Mouse (Mus musculus) forelimb bud, embryonic 11.5 days (tissue): ENCODE data around the gene Spdl1.

Source experiments
- DNase-seq: peaks from one replicate; pipeline ENCODE4 v3.0.0-alpha.2; 2012; ENCODE audit warnings: low read depth, low spot score

Gene Spdl1

GRCm38 (mm10) chr11:34833318-34834086, at the start of gene Spdl1:
Spdl1 (minus strand) TSS chr11:34833641.
- DNase-seq: peak; percentile 97

GRCm38 (mm10) chr11:34881528-34881927, 48.1 kb upstream of the Spdl1 start:
- no peak for DNase-seq

- DNase-seq: no peak
Observed at GRCm38 (mm10) chr11:34879678-34880077, 46.2 kb upstream of the Spdl1 start.

GRCm38 (mm10) chr11:34873861-34874260, 40.4 kb upstream of the Spdl1 start:
- no peak for DNase-seq

DNA sequence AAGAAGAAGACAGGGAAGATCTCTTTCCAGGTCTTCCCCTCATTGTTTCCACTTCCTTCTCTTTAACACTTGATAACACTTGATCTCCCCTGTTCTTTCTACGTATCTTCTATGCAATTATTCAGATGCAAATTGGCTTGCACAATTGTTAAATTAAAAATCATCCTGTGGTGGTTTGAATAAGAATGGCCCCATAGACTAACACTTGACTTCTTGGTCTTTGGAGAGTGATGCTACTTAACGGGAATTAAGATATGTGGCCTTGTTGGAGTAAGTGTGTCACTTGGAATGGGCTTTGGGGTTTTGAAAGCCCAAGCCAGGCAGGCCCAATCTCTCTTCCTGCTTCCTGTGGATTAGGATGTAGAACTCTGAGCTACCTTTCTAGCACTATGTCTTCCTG, 39.0 kb upstream of the Spdl1 start:
- DNase-seq: no peak

- DNase-seq: no peak
Observed at GRCm38 (mm10) chr11:34871991-34872390, 38.5 kb upstream of the Spdl1 start.

GRCm38 (mm10) chr11:34871456-34871855, 38.0 kb upstream of the Spdl1 start:
- DNase-seq: no peak

DNA sequence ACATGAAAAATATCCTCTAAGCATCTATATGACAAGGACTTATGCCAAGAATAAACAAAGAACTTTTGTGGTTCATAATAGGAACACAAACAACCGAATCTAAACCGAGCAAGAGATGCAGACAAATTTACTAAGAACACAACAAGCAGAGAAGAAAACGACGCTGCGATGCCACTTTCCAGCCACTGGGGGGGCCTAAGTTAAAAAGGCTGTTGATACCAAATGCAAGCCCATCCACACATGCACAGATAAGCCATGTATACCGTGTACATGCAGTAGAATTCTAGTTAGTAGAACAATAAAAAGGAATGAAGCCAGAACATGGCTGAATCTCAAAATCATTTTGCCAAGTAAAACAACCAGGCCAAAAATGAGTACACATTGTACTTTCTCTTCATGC, 35.2 kb upstream of the Spdl1 start:
- no peak for DNase-seq

DNA sequence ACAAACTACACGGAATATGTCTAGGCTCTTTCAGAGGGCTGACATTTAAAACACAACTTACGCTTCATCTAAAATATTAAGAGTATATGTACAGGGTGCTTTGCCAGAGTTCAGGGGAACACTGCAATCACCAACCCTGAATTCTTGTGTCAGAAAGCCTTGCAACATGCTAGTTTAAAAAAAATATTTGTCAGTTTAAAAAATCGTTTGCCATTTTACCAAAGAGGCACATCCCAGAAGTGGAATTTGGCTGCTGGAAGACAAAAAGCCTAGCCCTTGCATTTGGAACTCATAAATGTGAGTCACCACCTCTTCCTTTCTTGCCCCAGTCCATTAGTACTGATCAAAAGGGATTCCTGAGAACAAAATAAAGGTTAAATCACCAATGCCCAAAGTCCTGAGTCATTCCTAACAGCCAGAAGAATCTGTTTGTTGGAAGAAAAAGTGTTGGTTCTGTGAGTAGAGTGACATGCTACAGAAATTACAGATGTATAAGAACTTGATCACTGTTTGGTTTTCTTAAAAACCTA, 32.4 kb upstream of the Spdl1 start:
- DNase-seq: no peak

- no peak for DNase-seq
Observed at GRCm38 (mm10) chr11:34865181-34865580, 31.7 kb upstream of the Spdl1 start.

DNA sequence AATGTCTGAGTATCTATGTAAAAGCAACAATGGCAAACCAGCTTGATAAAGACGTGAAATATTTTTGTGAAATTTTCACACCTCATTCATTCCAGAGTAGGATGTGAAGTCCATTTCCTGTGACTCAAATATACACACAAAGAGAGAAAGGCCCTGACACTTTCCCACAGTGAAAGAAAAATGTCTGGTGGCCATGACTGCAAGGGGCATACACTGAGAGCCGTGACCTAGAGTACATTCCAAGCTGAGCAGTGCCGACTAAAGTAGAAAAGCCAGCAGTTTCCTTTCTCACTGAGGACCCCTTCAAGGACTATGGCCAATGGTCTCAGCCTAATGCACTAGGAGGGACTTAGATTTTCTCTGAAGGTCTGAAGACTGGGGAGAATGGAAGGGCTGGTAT, 23.2 kb upstream of the Spdl1 start:
- no peak for DNase-seq

DNA sequence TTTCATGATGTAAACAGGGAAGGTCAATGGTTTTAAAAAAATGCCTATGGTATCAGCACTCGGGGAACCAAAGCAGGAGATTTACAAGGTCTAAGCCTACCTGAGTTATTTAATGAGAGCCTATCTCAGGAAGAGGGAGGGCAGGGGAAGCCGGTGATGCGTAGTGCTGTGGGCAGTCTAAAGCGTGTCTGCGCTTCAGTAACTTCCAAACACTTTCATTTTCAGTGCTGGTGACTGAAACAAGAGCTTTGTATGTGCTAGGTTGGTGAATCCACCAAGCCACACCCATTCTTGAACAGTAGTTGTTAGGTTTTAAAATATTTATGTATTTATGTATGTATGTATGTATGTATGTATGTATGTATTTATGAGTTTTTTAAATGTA, 12.8 kb upstream of the Spdl1 start:
- DNase-seq: no peak

GRCm38 (mm10) chr11:34845567-34846267, 12.3 kb upstream of the Spdl1 start:
- DNase-seq: no peak

DNA sequence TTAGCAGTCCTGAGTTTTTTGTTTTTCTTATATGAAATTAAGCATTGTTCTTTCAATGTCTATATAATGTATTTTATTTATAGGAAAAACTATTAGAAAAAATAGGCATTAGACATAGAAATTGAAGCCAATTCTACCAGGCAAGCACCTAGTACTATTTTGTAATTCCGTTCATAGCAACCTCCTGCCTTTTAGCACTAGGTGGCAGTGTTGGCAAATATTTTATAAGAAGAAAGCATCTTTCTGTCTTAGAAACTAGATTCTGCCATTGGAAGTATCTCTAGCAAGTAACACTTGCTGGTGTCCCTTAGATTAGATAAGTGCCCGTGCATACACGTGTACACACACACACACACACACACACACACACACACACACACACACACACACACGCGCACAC, 10.1 kb upstream of the Spdl1 start:
- DNase-seq: peak; percentile 44

DNA sequence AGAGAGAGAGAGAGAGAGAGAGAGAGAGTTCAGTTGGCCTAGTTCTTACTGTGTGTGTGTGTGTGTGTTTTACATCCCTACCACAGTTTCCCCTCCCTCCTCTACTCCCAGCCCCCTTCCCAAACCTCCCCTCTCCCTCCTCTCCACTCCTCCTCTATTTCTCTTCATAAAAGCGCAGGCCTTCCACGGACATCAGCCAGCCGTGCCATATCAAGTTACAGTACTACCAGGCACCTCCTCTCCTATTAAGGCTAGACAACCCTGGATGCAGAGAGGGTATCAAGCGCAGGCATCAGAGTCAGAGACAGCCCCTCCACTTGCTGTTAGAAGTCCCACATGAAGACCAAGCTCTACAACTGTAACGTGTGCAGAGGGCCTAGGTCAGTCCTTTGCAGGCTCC, 6.8 kb upstream of the Spdl1 start:
- DNase-seq: no peak

- no peak for DNase-seq
Observed at GRCm38 (mm10) chr11:34839051-34839450, 5.6 kb upstream of the Spdl1 start.

GRCm38 (mm10) chr11:34836272-34836671, 2.8 kb upstream of the Spdl1 start:
- peak; percentile 24 for DNase-seq

DNA sequence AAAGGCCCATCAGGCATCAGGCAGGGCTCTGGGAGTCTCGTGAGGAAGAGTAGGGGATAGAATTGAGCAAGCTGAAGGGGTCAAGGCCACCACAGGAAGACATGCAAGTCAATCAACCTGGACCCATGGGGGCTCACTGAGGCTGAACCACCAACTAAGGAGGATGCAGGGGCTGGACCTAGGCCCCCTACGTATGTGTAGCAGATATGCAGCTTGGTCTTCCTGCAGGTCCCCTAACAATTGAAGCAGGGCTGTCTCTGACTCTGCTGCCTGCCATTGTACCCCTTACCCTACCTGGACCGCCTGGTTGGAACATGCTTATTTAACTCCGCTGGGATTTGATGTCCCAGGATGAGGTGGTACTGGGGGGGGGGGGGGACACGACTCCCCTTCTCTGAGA, 763 bp downstream of the Spdl1 start:
- no peak for DNase-seq

- no peak for DNase-seq
Observed at GRCm38 (mm10) chr11:34827803-34828202, 5.6 kb downstream of the Spdl1 start.

GRCm38 (mm10) chr11:34826940-34827339, 6.5 kb downstream of the Spdl1 start:
- no peak for DNase-seq

GRCm38 (mm10) chr11:34824791-34825190, 8.7 kb downstream of the Spdl1 start:
- no peak for DNase-seq

- peak; percentile 39 for DNase-seq
Observed at GRCm38 (mm10) chr11:34814767-34815166, 18.7 kb downstream of the Spdl1 start.

GRCm38 (mm10) chr11:34814319-34814718, 19.1 kb downstream of the Spdl1 start:
- DNase-seq: no peak
